23 mouse cellular contexts compared by ENCODE assay signal in genomic region chr2:14103924-14104323, GRCm38 (mm10).
"Had no signal": no experiment of that assay in that cellular context is flagged by ENCODE, and none has a peak within 500 bp of the region (broad histone marks: within the 10 kb centered on the region; RNA-seq: fewer than 3 reads in every experiment).

No protein-coding gene starts in this region.

- H3K27ac ChIP-seq: embryonic facial prominence, embryonic 10.5 days; embryonic facial prominence, embryonic 12.5 days; embryonic facial prominence, embryonic 13.5 days; embryonic facial prominence, embryonic 15.5 days; forebrain, embryonic 10.5 days; forebrain, embryonic 12.5 days; forebrain, embryonic 13.5 days; forebrain, embryonic 15.5 days; gastrocnemius, adult 2 months; heart, embryonic 10.5 days had no signal

- H3K4me3 ChIP-seq: embryonic facial prominence, embryonic 10.5 days; embryonic facial prominence, embryonic 12.5 days; embryonic facial prominence, embryonic 13.5 days; embryonic facial prominence, embryonic 15.5 days; erythroblast, embryonic 14.5 days; forebrain, embryonic 10.5 days; forebrain, embryonic 12.5 days; forebrain, embryonic 13.5 days; forebrain, embryonic 15.5 days; gastrocnemius, adult 2 months; heart, embryonic 10.5 days had no signal

- H3K9me3 ChIP-seq: embryonic facial prominence, embryonic 10.5 days; embryonic facial prominence, embryonic 12.5 days; embryonic facial prominence, embryonic 13.5 days; embryonic facial prominence, embryonic 15.5 days; forebrain, embryonic 10.5 days; forebrain, embryonic 12.5 days; forebrain, embryonic 13.5 days; forebrain, embryonic 15.5 days; heart, embryonic 10.5 days had no signal

- H3K27me3 ChIP-seq: embryonic facial prominence, embryonic 12.5 days; embryonic facial prominence, embryonic 13.5 days; embryonic facial prominence, embryonic 15.5 days; forebrain, embryonic 12.5 days; forebrain, embryonic 13.5 days; forebrain, embryonic 15.5 days had no signal

- H3K9ac ChIP-seq: embryonic facial prominence, embryonic 12.5 days; embryonic facial prominence, embryonic 13.5 days; embryonic facial prominence, embryonic 15.5 days; forebrain, embryonic 12.5 days; forebrain, embryonic 13.5 days; forebrain, embryonic 15.5 days; forebrain, postnatal 0 days had no signal

- DNase-seq: cerebellum, adult 9-11 months; cerebellum, postnatal 10 days; cerebellum, postnatal 14 days; cerebellum, postnatal 25 days; cerebellum, postnatal 36 days; embryo, embryonic 11 days; forebrain, postnatal 0 days; gastrocnemius, adult 2 months; gastrocnemius, postnatal 10 days; gastrocnemius, postnatal 14 days; gastrocnemius, postnatal 25 days; gastrocnemius, postnatal 36 days; heart, adult 18-20 months had no signal

- H3K4me1 ChIP-seq: embryonic facial prominence, embryonic 10.5 days; embryonic facial prominence, embryonic 12.5 days; embryonic facial prominence, embryonic 13.5 days; embryonic facial prominence, embryonic 15.5 days; forebrain, embryonic 10.5 days; forebrain, embryonic 12.5 days; forebrain, embryonic 13.5 days; forebrain, embryonic 15.5 days; heart, embryonic 10.5 days had no signal
